Mouse (Mus musculus) spleen, adult 2 months (tissue): ENCODE data around the gene Haghl. TPM values are rescaled to one million over a fixed set of nuclear protein-coding genes. Genes with fewer than 3 reads are reported as not detected.
A peak's percentile ranks its signal among the peaks of the same experiment; 100 is the strongest.

ENCODE experiments used
- DNase-seq, 2 experiments: peaks; one replicate each; pipeline versions ENCODE4 v3.0.0 to v3.0.0-alpha.2; 2012 to 2021; ENCODE audit warnings: low spot score in 2 of 2, low read depth in 1 of 2
- H3K27ac ChIP-seq: fragments of 200-500 bp; 2 replicates; pipeline ENCODE4 v1.5.1; 2012; ENCODE audit warnings: low read length, inconsistent platforms; ENCODE audit not compliant: insufficient read depth
- H3K27me3 ChIP-seq: fragments of 200-500 bp; 2 replicates; pipeline ENCODE4 v1.6.1; 2012; ENCODE audit warnings: mild to moderate bottlenecking, moderate library complexity, low read length, inconsistent platforms; ENCODE audit not compliant: control insufficient read depth, insufficient read depth
- H3K36me3 ChIP-seq: fragments of 200-500 bp; 2 replicates; pipeline ENCODE4 v1.6.1; 2012; ENCODE audit warnings: mild to moderate bottlenecking, low read length, inconsistent platforms; ENCODE audit not compliant: control insufficient read depth, insufficient read depth
- H3K4me1 ChIP-seq: fragments of 200-500 bp; 2 replicates; pipeline ENCODE4 v1.6.1; 2011; ENCODE audit warnings: inconsistent platforms; ENCODE audit not compliant: control insufficient read depth, insufficient read depth, insufficient read length
- H3K4me3 ChIP-seq: fragments of 200-500 bp; 2 replicates; pipeline ENCODE4 v1.5.1; 2011; ENCODE audit warnings: mild to moderate bottlenecking, inconsistent platforms; ENCODE audit not compliant: insufficient read depth, insufficient read length; ENCODE audit errors: extremely low read depth
- CTCF ChIP-seq: fragments of 200-500 bp; IDR thresholded peaks from 2 replicates; pipeline ENCODE4 v1.5.1; 2011; ENCODE audit warnings: mild to moderate bottlenecking, inconsistent platforms; ENCODE audit not compliant: insufficient read depth, insufficient read length, insufficient replicate concordance; ENCODE audit errors: extremely low read depth
- POLR2A ChIP-seq: fragments of 200-500 bp; IDR thresholded peaks from 2 replicates; pipeline ENCODE4 v1.6.1; 2011; ENCODE audit warnings: low read depth, low read length, inconsistent platforms
- WGBS: fragments of 180-500 bp; shearing (Covaris S2); methylation state at CpG from one replicate; pipeline ENCODE4 v1.1.7; 2018; 5-methylcytosine and 5-hydroxymethylcytosine counted together
- polyA plus RNA-seq: library from polyadenylated mRNA; depleted of rRNA; stranded (reverse); fragments of >200 nt; gene quantifications from 2 replicates; pipeline ENCODE4 v1.2.3, GENCODE M21; 2012

Haghl gene
- polyA plus RNA-seq, 1 experiment = 37.9 TPM

- H3K4me3 ChIP-seq = no peak overlapping the region
- peaks cover 19% of the 10 kb centered on the region for H3K27me3 ChIP-seq
- peaks cover 9% of the 10 kb centered on the region for H3K4me1 ChIP-seq
- 78% methylated on average over 4 of the region's 4 CpGs for WGBS
- no peak overlapping the region for H3K27ac ChIP-seq
- DNase-seq = no peak
- H3K36me3 ChIP-seq = no peaks in the 10 kb centered on the region
- TF ChIP-seq POLR2A (no peak), CTCF (no peak)
Measured at GRCm38 (mm10) chr17:25806507-25806906, 21.0 kb upstream of the Haghl start.

GRCm38 (mm10) chr17:25802825-25803517, 17.5 kb upstream of the Haghl start:
- H3K36me3 ChIP-seq = no peaks in the 10 kb centered on the region
- TF ChIP-seq CTCF (no peak), POLR2A (no peak)
- no peak overlapping the region for H3K27ac ChIP-seq
- WGBS = 17% methylated on average over 10 of the region's 10 CpGs
- no peak overlapping the region for H3K4me3 ChIP-seq
- H3K4me1 ChIP-seq = no peaks in the 10 kb centered on the region
- DNase-seq = no peak
- no peaks in the 10 kb centered on the region for H3K27me3 ChIP-seq

GRCm38 (mm10) chr17:25801029-25801428, 15.6 kb upstream of the Haghl start:
- H3K27me3 ChIP-seq = no peaks in the 10 kb centered on the region
- no peak overlapping the region for H3K4me3 ChIP-seq
- peak; percentile 63 to 71 for DNase-seq
- H3K4me1 ChIP-seq = peaks cover 3% of the 10 kb centered on the region; the same call in 1 of the 2 replicates
- H3K27ac ChIP-seq = no peak overlapping the region
- H3K36me3 ChIP-seq = no peaks in the 10 kb centered on the region
- TF ChIP-seq CTCF = peak; percentile 80; the same call in 1 of the 2 replicates
- no peak for TF ChIP-seq POLR2A
- 5% methylated on average over 6 of the region's 6 CpGs for WGBS

GRCm38 (mm10) chr17:25796951-25797369, 11.5 kb upstream of the Haghl start, which contains the start of gene Metrn:
TSS of gene Metrn (minus strand) at chr17:25797136.
- H3K27ac ChIP-seq = no peak within 1 kb of the TSS
- no peak for TF ChIP-seq POLR2A
- peaks cover 11% of the 10 kb centered on the region; the same call in 1 of the 2 replicates for H3K4me1 ChIP-seq
- H3K27me3 ChIP-seq = no peaks in the 10 kb centered on the region
- WGBS = 2% methylated on average over 33 of the region's 35 CpGs
- H3K4me3 ChIP-seq = peak within 1 kb of the TSS; percentile 69
- H3K36me3 ChIP-seq = no peaks in the 10 kb centered on the region
- DNase-seq = peak; percentile 45 to 87

GRCm38 (mm10) chr17:25796211-25796771, 10.8 kb upstream of the Haghl start:
- DNase-seq = no peak
- 2% methylated on average over 37 of the region's 37 CpGs for WGBS
- Histone ChIP-seq H3K27ac (no peak overlapping the region), H3K27me3 (no peaks in the 10 kb centered on the region), H3K4me3 (peak overlapping the region; percentile 69), H3K4me1 (peaks cover 14% of the 10 kb centered on the region), H3K36me3 (no peaks in the 10 kb centered on the region)
- TF ChIP-seq POLR2A (no peak), CTCF (no peak)

- Histone ChIP-seq H3K4me1 (peaks cover 15% of the 10 kb centered on the region), H3K36me3 (no peaks in the 10 kb centered on the region), H3K4me3 (peak within 1 kb of the TSS; percentile 69), H3K27ac (no peak within 1 kb of the TSS), H3K27me3 (no peaks in the 10 kb centered on the region)
- TF ChIP-seq POLR2A = no peak
- no peak for TF ChIP-seq CTCF
- WGBS = 68% methylated on average over 6 of the region's 6 CpGs
- DNase-seq = no peak
Measured at GRCm38 (mm10) chr17:25795609-25796092, 10.2 kb upstream of the Haghl start, which contains the start of gene AC134908.4. TSS of gene AC134908.4 (minus strand) at chr17:25795659.

- TF ChIP-seq POLR2A (no peak), CTCF (no peak)
- no peak for DNase-seq
- no peak overlapping the region for H3K4me3 ChIP-seq
- no peaks in the 10 kb centered on the region for H3K36me3 ChIP-seq
- peaks cover 15% of the 10 kb centered on the region for H3K4me1 ChIP-seq
- H3K27me3 ChIP-seq = no peaks in the 10 kb centered on the region
- no peak overlapping the region for H3K27ac ChIP-seq
- 97% methylated on average over 17 of the region's 17 CpGs for WGBS
Measured at GRCm38 (mm10) chr17:25794998-25795397, 9.5 kb upstream of the Haghl start.
